Mouse (Mus musculus) liver, embryonic 14.5 days (tissue): ENCODE results near the gene Bglap2.

Experiments
- CTCF ChIP-seq: IDR thresholded peaks from 2 replicates; pipeline ENCODE4 v1.5.1; 2016; ENCODE audit warnings: antibody characterized with exemption, low read depth, control low read depth
- EP300 ChIP-seq: IDR thresholded peaks from 2 replicates; pipeline ENCODE4 v1.6.1; 2016; ENCODE audit warnings: antibody characterized with exemption, low read depth

GRCm38 (mm10) chr3:88363700-88364099 is 14.8 kb downstream of the Bglap2 start:
- TF ChIP-seq CTCF (no peak), EP300 (peak; percentile 79)
